Mouse (Mus musculus): Measurements from ENCODE around the gene Phox2a.

Phox2a gene

DNA sequence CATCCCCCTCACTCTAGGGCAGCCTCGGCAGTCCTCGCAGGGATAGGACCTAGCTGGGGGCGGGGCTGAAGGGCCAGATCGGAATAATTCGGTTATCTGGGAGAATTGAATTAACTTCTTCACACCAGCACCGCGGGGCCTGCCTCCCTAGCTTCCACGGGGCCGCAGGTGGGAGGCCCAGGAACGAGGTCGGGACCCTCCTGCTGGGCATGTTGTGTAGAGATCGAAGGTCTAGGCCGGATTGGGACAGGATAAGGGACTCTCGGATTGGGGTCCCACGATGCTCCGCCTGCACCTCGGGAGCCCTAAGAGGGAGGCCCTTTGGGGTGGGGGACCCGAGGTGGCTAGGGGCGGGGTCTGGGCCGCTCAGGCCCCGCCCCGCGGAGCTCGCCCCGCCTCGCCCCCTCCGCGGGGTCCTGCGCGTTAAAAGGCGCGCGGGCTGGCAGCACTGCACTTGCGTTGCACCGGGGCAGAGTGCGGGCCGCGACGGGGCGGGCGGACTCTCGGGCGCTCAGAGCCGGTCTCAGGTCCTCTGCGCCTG lies at the start of gene Phox2a:
Gene Phox2a, plus strand, starts transcription at position 453 of the 541 bp plus-strand sequence.
- no peak for DNase-seq (ENCODE audit: low read depth in 2 of 2, low spot score in 2 of 2)

DNA sequence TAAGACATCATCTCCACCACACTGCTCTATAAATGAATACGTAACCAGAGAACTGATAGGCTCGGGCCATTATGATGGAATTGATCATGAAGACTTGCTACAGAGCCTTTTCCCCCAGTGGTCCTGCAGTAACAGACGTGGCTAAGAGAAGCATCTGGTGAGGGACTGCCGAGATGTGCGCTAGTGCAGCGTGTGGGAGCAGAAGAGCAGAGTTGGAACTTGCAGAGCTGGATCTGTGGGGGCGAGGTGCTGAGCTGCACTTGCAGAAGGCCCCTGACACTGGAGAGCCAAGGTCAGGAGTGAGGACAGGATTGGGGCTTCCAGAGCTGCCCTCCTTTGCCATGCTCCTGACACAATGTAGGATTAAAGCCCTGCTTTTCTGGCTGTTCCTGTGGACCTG lies 48.1 kb upstream of the Phox2a start:
- no peak for DNase-seq (ENCODE audit: low read depth in 2 of 2, low spot score in 2 of 2)

DNA sequence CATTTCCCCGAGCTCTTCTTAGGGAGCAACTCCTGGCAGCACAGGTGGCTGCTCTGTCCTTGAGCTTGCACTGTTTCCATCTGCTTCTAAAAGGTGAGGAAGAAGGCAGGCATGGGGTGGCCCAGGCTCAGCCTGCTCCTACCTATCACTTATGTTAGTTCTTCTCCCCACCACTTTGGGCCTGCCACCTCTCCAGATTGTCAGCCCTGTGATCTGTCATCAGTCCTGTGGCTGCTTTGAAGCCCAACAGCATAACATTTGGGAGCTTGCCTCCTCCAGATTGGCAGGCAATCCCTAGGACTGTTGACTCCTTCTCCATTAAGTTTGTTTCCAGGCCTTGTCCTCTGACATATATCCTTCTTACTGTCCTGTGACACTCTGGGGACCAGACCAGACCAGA lies 46.5 kb upstream of the Phox2a start:
- no peak for DNase-seq (ENCODE audit: low read depth in 2 of 2, low spot score in 2 of 2)

DNA sequence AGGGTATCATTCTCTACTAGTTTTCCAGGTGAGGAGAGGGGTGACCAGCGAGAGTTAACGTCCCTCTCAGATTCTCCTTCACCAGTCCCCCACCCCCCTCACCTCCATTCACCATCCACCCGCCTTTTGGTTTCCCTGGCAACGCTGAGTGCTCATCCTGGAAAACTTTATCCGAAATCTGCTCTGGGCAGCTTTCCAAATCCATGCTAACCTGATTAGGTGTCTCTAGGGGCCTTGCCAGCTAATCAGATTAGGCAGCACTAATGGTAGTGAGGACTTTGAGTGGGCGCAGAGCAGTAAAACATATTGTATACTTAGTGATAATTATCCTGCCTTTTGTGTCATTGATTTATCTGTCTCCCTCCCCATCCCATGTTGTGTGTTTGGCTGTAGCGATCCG lies 45.4 kb upstream of the Phox2a start:
- no peak for DNase-seq (ENCODE audit: low read depth in 2 of 2, low spot score in 2 of 2)

DNA sequence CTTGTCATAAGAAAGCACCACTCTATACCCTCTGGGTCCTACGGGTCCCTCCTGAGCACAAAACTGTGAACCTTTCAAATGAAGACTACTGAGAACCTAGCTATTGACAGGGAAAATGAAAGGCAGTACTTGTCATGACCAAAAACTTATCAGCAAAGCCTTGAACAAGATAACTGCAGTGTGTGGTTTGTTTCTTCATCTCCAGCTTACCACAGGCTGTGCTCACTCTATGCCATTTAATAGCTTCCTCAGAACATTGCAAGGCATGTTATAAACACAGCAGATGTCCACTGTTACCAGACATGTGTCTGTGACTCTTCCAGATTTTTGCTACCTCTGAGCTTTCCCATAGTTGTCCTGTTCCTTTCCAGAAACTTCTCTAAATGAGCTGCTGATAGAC lies 41.1 kb upstream of the Phox2a start:
- DNase-seq (ENCODE audit: low read depth in 2 of 2, low spot score in 2 of 2), result no peak

DNA sequence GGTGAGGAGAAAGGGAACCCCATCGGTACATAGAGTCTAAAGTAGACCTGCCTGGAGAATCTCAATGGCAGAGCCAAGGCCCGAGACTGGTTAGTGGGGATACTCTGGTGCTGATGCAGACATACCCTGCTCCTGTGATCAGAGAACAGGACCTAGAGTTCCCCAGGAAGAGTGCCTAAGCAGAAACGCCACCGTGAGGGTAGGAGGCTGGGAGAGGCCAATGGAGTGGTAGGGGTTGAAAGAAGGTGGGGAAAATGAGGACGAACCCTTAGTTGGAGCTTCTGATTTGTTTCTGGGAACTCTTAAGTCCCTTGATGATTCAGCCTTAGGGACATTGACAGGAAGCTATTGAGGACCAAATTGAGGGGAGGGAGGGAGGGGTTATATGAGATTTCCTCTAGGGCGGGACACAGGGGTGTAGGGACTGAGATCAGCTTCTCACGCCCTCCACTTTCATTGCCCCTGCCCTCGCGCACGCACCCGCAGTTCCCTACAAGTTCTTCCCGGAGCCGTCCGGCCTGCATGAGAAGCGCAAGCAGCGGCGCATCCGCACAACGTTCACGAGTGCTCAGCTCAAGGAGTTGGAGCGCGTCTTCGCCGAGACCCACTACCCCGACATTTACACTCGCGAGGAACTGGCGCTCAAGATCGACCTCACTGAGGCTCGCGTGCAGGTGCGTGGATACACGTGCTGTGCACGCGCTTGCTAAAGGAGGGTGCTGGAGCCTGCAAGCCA lies 2.4 kb downstream of the Phox2a start:
- DNase-seq (ENCODE audit: low read depth in 2 of 2, low spot score in 2 of 2), result no peak

DNA sequence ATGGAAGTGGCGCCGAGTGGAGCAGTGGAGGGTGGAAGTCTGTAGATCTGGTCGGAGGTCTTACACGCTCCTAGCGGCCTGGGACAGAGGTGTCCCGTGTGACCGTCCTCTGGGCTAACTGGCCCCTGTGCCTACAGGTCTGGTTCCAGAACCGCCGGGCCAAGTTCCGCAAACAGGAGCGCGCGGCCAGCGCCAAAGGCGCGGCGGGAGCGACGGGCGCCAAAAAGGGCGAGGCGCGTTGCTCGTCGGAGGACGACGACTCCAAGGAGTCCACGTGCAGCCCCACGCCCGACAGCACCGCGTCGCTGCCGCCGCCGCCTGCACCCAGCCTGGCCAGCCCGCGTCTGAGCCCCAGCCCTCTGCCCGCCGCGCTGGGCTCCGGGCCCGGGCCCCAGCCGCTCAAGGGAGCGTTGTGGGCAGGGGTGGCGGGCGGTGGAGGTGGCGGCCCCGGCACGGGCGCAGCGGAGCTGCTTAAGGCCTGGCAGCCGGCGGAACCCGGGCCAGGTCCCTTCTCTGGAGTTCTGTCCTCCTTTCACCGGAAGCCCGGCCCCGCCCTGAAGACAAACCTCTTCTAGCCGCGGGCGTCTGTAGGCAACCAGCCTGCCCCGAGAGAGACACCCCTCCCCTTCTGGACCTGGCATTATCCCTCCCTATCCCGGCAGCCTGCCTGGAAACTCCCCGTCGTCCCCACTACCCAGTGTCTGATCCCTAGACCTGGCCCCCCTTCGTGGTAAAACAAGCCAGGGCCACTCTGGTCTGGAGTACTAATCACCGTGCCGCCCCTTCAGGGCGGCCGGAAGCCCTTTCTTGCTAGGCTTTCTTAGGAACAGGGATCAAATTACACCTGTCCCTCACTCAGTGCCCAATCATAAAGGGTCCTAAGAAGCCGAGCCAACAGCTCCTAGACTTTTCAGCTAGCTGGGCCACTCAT lies 3.7 kb downstream of the Phox2a start:
- no peak for DNase-seq (ENCODE audit: low read depth in 2 of 2, low spot score in 2 of 2)

DNA sequence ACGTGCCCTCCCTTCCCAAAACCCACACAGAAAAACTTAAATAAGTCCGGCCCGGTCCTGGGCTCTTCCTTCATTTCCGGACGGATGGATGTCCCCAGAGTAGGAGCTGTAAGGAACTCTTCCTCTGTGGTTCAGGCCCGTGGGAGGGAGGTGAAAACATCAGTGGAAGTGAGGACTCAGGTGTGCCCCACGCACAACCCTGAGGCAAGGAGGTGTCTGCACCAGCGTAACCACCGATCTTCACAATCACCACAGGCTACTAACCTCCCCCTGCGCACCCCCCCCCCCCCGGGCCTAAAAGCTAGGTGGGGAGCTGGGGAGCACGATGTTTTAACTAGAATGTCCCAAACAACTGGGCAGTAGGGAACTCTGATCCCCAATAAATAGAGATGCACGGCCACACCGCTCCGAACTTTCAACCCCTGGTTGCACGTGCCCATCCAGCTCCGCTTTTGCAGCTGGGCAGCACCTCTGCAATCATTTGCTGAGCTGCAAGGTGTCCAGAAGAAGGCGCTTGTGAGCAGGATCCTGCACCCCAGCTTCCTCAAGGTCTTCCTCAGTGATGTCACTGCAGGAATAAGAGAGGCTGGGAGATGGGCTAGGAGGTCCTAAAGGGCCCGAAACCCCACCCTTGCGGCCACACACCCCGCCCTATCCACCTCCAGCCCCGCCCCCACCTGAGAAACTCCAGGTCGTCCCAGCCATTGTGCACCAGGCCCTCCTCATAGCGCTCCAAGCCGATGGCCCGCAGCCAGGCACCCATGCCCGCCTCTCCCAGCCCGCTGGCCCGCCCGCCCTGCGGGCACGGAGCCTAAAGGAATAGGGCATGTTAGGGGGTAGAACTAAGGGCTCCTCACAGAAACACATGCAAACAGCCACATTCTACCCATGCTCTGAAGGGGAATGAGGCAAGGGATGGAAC lies 5.0 kb downstream of the Phox2a start:
- no peak for DNase-seq (ENCODE audit: low read depth in 2 of 2, low spot score in 2 of 2)

DNA sequence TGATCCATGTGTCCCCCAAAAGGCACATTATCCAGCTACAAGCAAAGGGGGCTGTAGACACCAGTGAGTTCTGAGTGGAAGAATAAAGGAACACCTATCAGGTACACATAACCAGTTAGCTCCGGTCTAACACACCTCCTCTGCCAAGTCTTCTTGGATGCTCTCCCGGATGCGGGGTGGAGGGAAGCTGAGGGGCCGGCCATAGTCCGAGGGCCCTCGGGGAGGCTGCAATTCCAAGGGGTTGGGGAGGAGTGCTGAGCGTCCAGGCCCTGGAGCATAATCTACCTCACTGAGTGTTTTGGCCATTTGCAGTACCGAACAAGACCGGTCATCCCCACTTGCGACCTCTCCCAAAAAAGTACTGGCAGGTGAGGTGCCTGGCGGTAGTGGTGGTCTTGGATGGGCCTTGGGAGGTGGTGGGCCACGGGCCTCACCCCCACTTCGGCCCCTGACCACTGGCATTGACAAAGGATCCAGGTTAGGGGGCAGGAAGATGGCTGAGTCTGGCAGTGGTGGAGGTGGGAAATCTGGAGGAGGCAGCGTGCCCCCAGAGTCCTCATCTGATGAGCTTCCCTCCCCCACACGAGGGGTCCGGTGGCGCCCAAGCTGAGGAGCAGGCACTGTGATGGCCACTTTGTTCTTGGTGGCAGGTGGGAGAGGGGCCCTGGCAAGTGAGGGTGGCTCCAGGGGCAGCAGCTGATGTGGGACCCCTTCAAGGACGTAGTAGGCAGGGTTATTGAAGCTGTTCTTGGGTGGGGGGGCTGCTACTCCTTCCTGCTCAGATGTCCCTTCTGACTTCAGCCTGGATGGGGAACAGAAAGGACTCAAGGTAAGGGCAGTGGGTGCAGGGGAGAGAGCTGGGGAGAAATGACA lies 5.9 kb downstream of the Phox2a start:
- DNase-seq (ENCODE audit: low read depth in 2 of 2, low spot score in 2 of 2), result no peak

DNA sequence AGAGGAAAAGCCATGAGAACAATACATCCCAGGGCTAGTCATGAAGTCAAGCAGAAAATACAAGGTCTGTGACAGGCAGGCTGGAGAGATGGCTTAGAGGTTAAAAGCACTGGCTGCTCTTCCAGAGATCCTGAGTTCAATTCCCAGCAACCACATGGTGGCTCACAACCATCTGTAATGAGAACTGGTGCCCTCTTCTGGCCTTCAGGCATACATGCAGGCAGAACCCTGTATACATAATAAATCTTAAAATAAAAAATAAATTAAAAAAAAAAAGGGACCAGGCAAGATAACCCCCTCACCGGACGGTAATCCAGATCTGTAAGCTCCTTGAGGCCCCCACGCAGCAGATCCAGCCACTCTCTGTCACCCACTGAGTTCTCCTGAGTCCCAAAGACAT lies 12.3 kb downstream of the Phox2a start:
- DNase-seq (ENCODE audit: low read depth in 2 of 2, low spot score in 2 of 2), result no peak

DNA sequence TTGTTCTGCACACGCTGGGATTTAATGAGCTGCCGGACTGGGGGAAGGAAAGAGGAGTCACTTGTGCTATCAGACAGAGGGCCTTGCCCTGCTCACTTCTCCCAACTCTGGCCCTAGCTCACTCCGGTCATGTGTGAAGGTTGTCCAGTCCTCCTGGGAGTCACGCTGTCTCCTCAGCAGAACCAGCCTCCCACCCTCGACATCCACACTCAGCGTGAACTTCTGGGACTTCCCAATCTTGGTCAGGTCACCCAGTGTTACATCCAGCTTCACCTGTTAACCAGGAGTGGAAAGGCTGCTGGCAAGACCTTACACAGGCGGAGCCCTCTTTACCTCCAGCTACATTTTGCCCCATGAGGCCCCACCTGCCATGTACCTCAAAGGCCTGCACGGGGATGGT lies 13.3 kb downstream of the Phox2a start:
- DNase-seq (ENCODE audit: low read depth in 2 of 2, low spot score in 2 of 2), result no peak

DNA sequence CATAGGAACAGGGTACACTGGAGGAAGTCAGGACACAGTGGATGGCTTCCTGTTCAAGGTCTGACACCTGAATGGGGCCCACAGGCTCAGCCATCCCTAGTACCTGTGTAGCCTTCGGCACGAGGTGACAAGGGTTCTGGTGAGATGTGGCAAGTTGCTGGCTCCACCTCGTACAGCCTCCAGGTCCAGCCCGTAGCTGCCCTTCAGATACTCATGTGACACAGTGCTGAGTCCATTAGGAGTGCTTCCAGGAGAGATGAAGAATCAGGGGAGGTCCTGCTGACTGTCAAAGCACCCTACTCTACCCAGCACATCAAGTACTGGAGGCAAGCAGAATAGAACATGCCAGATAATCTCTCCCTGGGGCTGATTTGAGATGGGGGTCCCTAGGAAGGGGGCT lies 14.3 kb downstream of the Phox2a start:
- no peak for DNase-seq (ENCODE audit: low read depth in 2 of 2, low spot score in 2 of 2)

DNA sequence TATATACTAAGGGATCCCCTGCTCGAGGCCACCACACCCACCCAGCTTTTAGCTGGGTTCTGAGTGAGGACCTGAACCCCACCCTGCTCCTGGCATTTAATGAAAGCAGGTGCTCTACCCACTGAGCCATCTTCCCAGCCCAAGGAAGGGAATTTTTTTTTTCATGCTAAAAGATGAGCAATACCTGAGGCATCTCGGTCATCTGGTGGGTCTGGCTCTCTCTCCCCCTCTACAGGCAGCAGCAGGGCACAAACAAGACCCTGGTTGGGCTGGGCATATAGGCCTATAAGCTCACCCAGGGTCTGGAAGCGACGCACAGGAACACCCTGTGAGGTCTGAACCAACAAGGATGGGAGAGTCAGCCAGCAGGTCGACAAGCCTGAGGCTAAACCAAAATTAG lies 15.2 kb downstream of the Phox2a start:
- no peak for DNase-seq (ENCODE audit: low read depth in 2 of 2, low spot score in 2 of 2)

DNA sequence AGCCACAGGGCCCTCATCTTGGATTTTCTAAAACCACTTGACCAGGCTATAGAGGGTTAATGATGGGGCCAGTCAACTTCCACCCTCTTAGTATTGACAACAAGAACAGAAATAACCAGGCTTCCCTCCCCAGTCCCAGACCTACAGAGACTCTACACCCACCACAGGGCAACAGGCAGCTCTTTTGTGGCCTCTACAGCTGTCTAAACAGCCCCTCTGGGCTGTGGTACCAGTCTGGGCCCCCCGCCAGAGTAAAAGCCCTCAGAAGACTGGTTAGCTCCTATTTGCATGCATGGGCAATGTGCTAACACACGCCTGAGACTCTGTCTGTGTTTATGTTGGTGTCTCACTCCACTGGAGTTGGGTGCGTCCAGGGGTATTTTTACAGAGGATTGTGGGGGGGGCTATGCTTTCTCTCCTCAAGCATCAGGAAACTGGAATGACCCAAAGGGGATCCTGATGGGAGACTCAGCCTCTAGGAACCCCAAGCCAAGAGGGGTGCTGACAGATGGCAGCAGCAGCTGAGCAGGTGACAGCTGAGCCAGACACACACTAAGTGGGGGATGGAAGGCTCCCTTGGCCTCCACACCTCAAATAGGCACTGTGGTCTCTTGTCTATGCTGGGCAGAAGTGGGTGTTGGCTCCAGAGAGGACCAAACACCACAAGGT lies 15.9 kb downstream of the Phox2a start:
- no peak for DNase-seq (ENCODE audit: low read depth in 2 of 2, low spot score in 2 of 2)

DNA sequence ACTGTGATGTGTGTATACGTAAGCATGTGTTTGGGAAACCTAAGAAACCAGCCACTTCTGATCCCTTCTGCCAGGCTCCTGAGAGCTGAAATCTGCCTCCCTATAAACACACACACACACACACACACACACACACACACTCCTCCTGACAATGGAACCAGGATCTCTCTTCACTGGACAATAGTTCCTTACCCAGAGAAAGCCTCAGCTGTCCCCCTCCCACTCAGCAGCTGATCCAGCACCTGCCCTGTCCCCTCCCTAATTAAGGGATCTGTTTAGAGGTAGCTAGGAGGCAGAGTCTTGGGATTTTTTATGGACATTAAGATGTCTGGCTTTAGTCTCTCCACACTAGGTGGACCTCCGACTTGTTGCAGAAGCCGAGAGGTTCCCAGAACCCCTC lies 16.8 kb downstream of the Phox2a start:
- DNase-seq (ENCODE audit: low read depth in 2 of 2, low spot score in 2 of 2), result no peak

DNA sequence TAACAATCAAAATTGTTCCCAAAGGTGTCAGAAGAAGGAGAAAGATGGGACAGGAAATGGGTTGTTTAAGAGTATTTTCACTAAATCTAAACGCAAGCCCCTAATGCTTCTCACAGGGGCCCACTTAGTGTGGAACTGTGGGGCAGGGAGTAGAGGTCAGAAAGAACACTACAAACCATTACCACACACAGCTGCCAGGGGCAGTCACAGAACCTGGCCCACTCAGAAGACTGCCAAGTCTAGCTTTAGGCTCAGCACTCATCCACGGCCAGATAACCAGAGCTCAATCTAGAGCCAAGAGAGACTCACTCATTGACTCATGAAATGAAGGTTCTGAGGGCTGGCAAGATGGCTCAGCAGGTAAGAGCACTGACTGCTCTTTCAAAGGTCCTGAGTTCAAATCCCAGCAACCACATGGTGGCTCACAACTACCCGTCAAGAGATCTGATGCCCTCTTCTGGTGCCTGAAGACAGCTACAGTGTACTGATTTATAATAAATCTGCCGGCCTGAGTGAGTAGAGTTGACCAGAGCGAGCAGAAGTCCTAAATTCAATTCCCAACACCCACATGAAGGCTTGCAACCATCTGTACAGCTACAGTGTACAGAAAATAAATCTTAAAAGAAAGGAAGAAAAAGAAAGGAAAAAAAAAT lies 17.5 kb downstream of the Phox2a start:
- DNase-seq (ENCODE audit: low read depth in 2 of 2, low spot score in 2 of 2), result no peak

DNA sequence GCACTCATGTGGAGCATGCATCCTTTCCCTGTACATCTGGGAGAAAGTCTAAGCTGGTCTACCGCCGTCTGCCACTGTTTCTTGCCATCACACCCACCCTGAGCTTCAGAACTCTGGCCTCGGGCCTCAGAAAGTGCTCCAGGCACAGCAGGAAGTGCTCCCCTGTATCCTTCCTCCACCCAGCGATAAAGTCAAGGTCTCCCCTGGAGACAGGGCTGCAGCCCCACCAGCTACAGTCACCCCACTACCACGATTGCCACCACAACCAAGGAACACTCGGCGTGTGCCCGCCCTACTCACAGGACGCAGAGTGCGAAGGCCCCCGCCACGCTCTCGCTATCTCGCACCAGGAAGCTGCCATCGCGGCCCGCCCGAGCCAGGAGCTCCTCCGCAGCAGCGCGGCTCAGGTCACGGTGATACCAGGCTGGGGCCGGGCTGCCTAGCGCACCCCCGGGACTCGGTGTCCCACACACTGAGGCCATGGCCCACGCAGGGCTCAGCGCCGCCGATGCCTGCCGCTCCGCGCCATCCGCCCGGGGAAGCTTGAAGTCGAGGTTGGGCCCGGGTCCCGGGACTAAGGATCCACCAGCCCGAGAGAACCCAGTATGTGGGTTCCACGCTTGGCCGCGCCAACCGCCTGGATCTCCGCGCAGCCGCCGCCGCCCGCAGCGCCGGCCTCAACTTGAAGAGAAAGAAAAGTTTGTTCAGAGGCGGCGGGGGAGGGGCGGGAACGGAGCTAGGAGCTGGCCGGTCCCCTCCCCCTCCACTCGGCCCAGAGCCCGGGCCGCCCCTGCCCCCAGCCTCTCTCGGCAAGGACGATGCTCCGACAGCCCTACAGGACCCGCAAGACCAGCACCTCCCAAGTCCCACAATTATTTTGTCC lies 18.4 kb downstream of the Phox2a start:
- DNase-seq (ENCODE audit: low read depth in 2 of 2, low spot score in 2 of 2), result peak; percentile 46 to 50

DNA sequence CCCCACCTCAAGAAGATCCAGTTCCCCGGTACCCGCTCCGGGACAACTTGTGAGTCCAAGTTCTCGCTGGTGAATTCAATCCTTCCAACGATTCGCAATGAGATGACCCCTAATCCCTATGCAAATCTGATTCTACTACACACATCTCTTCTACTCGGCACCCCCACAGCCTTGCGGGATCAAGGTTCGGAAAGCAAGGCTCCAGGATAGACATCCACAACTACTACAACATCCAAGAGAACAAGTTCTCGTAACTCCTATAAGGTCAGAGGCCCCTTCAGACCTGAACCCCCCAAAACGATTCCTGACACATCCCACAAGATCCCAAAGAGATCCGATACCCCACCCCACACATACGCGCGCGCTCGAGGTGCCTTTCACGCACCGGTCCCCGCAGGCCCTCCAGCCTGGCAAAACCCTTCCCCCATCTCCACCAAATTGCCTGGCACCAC lies 19.1 kb downstream of the Phox2a start:
- peak in 1 of 2 experiments; percentile 8 for DNase-seq (ENCODE audit: low read depth in 2 of 2, low spot score in 2 of 2)
